Mouse (Mus musculus) liver, embryonic 14.5 days (tissue): ENCODE results near the gene Nckap5l.

Experiments used
- CTCF ChIP-seq: IDR thresholded peaks from 2 replicates; pipeline ENCODE4 v1.5.1; 2016; ENCODE audit warnings: antibody characterized with exemption, low read depth, control low read depth
- EP300 ChIP-seq: IDR thresholded peaks from 2 replicates; pipeline ENCODE4 v1.6.1; 2016; ENCODE audit warnings: antibody characterized with exemption, low read depth

- TF ChIP-seq EP300, result no peak
- TF ChIP-seq CTCF, result no peak
These were observed 42.8 kb upstream of the Nckap5l start for GRCm38 (mm10) chr15:99500320-99500719.
